In genomic region chr6:29193961-29194750, GRCm38 (mm10) we compare ENCODE assay signal across 9 mouse cellular contexts. TPM values are rescaled to one million over a fixed set of nuclear protein-coding genes. Genes with fewer than 3 reads are reported as not detected.
DNase-seq lines count a peak whose midpoint lies in the region; ATAC-seq lines count a peak whose summit lies in the region.
"Had no signal": no experiment of that assay in that cellular context is flagged by ENCODE, and none has a peak within 500 bp of the region (broad histone marks: within the 10 kb centered on the region; RNA-seq: fewer than 3 reads in every experiment).

No protein-coding gene starts in this region.

- 78% methylated on average over 15 of the region's 15 CpGs for WGBS in forebrain, embryonic 15.5 days

- no peak overlapping the region for H3K9ac ChIP-seq in forebrain, embryonic 15.5 days (replicated peaks)

- H3K4me1 ChIP-seq in forebrain, embryonic 15.5 days = peaks cover 10% of the 10 kb centered on the region

- H3K4me2 ChIP-seq in forebrain, embryonic 15.5 days (replicated peaks) = no peak overlapping the region

- peak; percentile 53 for DNase-seq in gastrocnemius, postnatal 25 days
- no peak for DNase-seq in gastrocnemius, postnatal 4 days (ENCODE audit: low spot score in 2 of 2)
- peak; percentile 22 for DNase-seq in urinary bladder, postnatal 14 days (ENCODE audit: low spot score)
- DNase-seq in urinary bladder, postnatal 25 days (ENCODE audit: low spot score) = no peak
- DNase-seq in kidney, postnatal 14 days = peak; percentile 43
- peak; percentile 25 to 58 for DNase-seq in urinary bladder, postnatal 4 days (ENCODE audit: low spot score in 2 of 2)
- no peak for DNase-seq in MN1 (ENCODE audit: low spot score)

- no peaks in the 10 kb centered on the region for H3K9me3 ChIP-seq in forebrain, embryonic 15.5 days

- H3K4me3 ChIP-seq in forebrain, embryonic 15.5 days = no peak overlapping the region

- no peak overlapping the region for H3K27ac ChIP-seq in forebrain, embryonic 15.5 days (replicated peaks)
- H3K27ac ChIP-seq: macrophage had no signal

- H3K27me3 ChIP-seq in forebrain, embryonic 15.5 days = no peaks in the 10 kb centered on the region

- no peaks in the 10 kb centered on the region for H3K36me3 ChIP-seq in forebrain, embryonic 15.5 days

- ATAC-seq in forebrain, embryonic 15.5 days (replicated peaks) = no peak

RNA-seq across cellular contexts. Expression of gene Prrt4, which starts 14.8 kb away (rescaled TPM):
- total RNA-seq in gastrocnemius, postnatal 25 days (2021) = 1 to 10 TPM in 1 of 2 experiments, under 1 TPM in 1; 0.97 to 1.1 TPM
- total RNA-seq in gastrocnemius, postnatal 4 days (2021) = 1 to 10 TPM; 1.0 to 1.4 TPM
- polyA plus RNA-seq in forebrain, embryonic 15.5 days (2015; fragmentation: Nextera tagmentation; extraction: Ambion mirVana) = 4.5 and 4.7 TPM in 2 replicates
- polyA plus RNA-seq: macrophage had no signal

RNA-seq across cellular contexts. Expression of gene Impdh1, which starts 22.0 kb away (rescaled TPM):
- total RNA-seq in gastrocnemius, postnatal 25 days (2021) = 10 to 100 TPM; 13.6 to 15.5 TPM
- 10 to 100 TPM; 25.3 to 29.8 TPM for total RNA-seq in gastrocnemius, postnatal 4 days (2021)
- polyA plus RNA-seq in forebrain, embryonic 15.5 days (2015; fragmentation: Nextera tagmentation; extraction: Ambion mirVana) = 54.5 and 57.3 TPM in 2 replicates

RNA-seq across cellular contexts. Expression of gene Rbm28, which starts 29.4 kb away (rescaled TPM):
- 10 to 100 TPM; 13.7 to 14.1 TPM for total RNA-seq in gastrocnemius, postnatal 25 days (2021)
- 10 to 100 TPM; 20.6 to 21.7 TPM for total RNA-seq in gastrocnemius, postnatal 4 days (2021)
- 41.4 and 41.6 TPM in 2 replicates for polyA plus RNA-seq in forebrain, embryonic 15.5 days (2015; fragmentation: Nextera tagmentation; extraction: Ambion mirVana)

Comparison
In these comparisons a context has a peak if more than half of its experiments do, and no peak if none do; other contexts are left out.
1. DNase-seq: peak in gastrocnemius, postnatal 25 days (single experiment), urinary bladder, postnatal 14 days (single experiment), kidney, postnatal 14 days (single experiment) and urinary bladder, postnatal 4 days (2 of 2); none in gastrocnemius, postnatal 4 days (0 of 2), urinary bladder, postnatal 25 days (single experiment) and MN1 (single experiment).